Mouse (Mus musculus) cerebellum, adult (tissue): ENCODE measurements around the gene Anp32b.
A peak's percentile ranks its signal among the peaks of the same experiment; 100 is the strongest.

ENCODE experiments used
- ATAC-seq: cut with Nextera tagmentation; 2 replicates; pipeline ENCODE4 v1.9.2; 2017; ENCODE audit warnings: mild to moderate bottlenecking, moderate library complexity, mixed read lengths; ENCODE audit not compliant: insufficient number of reproducible peaks, low FRiP score, low TSS enrichment

The Anp32b gene

GRCm38 (mm10) chr4:46502606-46503502 lies 52.2 kb downstream of the Anp32b start:
- ATAC-seq = no peak

- no peak for ATAC-seq
Measured at GRCm38 (mm10) chr4:46503881-46504280, 53.2 kb downstream of the Anp32b start.

- no peak for ATAC-seq
Measured at GRCm38 (mm10) chr4:46505361-46506057, 54.8 kb downstream of the Anp32b start.

- ATAC-seq = peak; percentile 83
Measured at GRCm38 (mm10) chr4:46506801-46507610, 56.3 kb downstream of the Anp32b start.

GRCm38 (mm10) chr4:46507736-46508460 lies 57.2 kb downstream of the Anp32b start:
- ATAC-seq = no peak

- ATAC-seq = no peak
Measured at GRCm38 (mm10) chr4:46520491-46520890, 69.8 kb downstream of the Anp32b start.

- ATAC-seq = no peak
Measured at GRCm38 (mm10) chr4:46521457-46521856, 70.8 kb downstream of the Anp32b start.
